Mouse (Mus musculus) thymus, postnatal 36 days (tissue): ENCODE results near the gene Fbxo27.
"Not testable (repeated sequence)": the region's sequence is repeated elsewhere in the genome, so short reads cannot be mapped to it uniquely, and the experiment has no call there.

ENCODE experiments used
- DNase-seq, 2 experiments: peaks; one replicate each; pipeline ENCODE4 v3.0.0; 2022; ENCODE audit warnings: mixed read lengths in 2 of 2

Gene Fbxo27

DNA sequence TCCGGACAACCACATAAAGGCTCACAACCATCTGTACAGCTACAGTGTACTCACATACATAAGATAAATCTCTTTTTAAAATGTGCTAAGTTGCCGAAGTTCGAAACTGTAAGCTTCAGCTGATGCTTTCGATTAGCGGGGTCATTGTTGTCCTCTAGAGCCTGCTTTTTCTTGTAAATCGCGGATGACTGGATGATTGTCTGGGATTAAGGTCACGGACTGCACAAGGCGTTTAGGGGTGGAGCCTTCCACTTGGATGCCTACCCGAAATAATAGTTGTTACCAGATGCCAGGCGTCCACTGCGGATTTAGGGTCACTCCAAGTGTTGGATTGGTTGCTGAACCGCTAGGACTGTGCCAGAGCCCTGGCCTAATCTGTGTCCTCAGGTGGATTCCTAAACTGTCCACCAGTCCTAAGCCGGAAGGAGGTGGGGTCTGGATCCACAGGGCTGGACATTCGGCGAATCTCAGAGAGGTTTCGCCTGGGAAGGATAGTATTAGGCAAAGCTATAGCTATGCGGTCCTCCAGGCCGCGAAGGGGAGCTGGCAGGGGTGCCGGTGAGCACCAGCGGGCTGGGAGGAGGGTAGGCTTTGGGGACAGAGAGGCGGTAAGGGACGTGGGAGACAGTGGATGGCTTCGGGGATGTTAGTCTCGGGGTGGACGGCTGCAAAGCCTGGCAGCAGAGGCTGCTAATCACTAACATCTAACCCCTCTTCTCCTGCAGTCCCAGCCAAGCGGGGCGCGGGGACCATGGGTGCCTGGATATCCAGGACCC is at the start of gene Fbxo27:
Gene Fbxo27, plus strand, starts transcription at position 305 of the 776 bp plus-strand sequence.
- DNase-seq = no peak

GRCm38 (mm10) chr7:28645366-28645765 is 47.3 kb upstream of the Fbxo27 start:
- no peak for DNase-seq

- no peak for DNase-seq
Measured at GRCm38 (mm10) chr7:28645947-28646475, 46.6 kb upstream of the Fbxo27 start.

- DNase-seq = peak; percentile 17 to 23
Measured at GRCm38 (mm10) chr7:28647016-28647415, 45.6 kb upstream of the Fbxo27 start.

DNA sequence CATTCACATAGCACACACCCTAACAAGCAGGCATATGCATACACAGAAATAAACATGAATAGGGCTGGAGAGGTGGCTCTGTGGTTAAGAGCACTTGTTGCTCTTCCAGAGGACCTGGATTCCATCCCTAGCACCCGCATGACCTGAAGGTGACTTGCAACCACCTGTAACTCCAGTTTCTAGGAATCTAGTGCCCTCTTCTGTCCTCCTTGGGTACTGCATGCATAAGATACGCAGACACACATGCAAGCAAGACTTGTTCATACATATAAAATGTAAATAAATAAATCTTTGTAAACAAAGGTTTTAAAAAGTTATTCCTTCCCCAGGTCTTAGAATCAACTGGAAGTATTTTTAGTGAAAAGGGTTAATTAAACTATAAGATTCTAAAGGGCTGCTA is 41.5 kb upstream of the Fbxo27 start:
- no peak for DNase-seq

DNA sequence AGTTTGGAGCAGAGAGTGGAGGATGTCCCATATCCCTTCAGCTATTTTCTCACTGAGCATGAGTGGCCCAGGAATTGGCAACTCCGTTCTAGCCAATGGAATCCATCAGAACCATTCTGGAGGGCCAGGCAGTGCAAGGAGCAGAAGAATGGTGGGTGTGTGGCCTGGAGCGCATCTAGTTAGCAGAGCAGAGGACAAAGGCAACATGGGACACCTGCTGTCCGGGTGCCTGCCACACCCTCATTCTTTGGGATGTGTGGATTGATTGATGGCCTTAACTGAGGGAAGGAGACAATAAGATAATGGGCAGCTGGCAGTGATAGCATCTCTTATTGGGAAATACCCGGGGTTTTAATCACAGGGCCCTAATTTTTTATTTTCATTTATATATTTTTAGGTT is 36.2 kb upstream of the Fbxo27 start:
- DNase-seq = no peak

DNA sequence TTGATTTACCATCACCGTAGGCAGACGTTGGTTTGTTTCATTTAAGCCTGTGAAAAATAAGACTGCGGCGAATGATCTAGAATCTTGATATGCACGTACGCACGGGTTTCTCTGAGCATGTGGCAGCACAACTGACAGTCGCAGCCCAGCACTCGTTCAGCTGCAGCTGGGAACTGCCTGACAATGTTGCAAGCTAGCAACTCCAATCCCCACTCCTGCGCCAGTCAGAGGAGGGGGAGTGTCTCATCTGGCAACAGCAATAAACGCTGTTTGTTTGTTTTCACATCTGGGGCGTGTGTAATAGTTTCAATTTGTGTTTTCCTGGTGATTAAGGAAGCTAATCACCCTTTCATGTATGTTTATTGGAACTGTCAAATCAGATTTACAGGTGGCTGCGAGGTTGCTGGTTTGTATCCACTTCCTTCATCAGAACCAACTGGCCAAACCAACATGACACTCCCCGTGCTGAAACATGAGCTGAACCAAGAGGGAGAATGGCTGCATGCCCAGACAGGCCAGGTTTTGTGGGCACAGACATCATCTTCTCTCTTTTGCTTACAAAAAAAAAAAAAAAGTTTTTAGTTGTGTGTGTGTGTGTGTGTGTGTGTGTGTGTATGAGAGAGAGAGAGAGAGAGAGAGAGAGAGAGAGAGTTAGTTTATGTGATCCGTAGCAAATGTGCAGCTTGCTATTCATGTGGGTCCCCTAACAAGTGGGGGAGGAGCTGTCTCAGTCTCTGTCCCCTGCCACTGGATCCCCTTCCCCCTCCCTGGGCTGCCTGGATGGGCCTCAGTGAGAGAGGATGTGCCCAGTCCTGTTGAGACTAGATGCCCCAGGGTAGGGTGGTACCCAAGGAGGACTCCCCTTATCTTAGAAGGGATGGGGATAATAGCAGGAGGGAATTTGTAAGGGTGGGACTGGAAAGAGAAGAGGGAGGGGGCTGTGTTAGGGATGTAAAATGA is 26.7 kb upstream of the Fbxo27 start:
- DNase-seq = peak; percentile 27 to 39

DNA sequence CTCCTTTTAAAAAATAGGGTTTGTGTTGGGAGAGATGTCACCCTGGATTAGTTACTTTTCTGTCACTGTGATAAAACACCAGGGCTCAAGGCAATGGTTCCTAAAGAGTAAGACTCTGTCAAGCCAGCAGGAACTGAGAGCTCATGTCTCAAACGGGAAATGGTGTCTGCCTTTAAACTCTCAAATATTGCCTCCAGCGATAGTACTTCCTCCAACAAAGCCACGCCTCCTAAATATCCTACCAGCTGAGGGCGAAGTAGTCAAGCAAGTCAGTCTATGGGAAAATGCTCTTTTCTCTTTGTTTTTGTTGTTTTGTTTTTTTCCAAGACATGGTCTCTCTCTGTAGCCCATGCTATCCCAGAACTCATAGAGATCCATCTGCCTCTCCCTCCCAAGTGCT is 21.5 kb upstream of the Fbxo27 start:
- peak; percentile 27 to 55 for DNase-seq

DNA sequence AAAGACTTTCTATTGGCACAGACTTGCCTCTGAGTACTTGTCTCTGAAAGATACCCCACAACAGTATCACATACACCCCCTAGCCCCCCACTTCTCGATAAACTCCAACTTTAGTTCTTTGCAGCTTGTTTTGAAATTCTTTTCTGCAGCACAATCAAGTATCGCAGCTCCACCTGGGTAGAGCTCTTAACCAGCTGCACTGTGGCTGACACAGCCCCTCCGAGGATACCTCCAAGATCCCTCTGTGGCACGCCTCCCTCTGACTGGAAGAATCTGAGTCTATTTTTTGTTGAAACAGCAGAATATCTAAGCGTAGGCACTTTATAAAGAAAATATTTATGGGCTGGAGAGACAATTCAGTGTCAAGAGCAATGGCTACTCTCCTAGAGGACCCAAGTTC is 20.4 kb upstream of the Fbxo27 start:
- peak in 1 of 2 experiments; percentile 9 for DNase-seq

GRCm38 (mm10) chr7:28672786-28673185 is 19.9 kb upstream of the Fbxo27 start:
- not testable (repeated sequence) for DNase-seq

DNA sequence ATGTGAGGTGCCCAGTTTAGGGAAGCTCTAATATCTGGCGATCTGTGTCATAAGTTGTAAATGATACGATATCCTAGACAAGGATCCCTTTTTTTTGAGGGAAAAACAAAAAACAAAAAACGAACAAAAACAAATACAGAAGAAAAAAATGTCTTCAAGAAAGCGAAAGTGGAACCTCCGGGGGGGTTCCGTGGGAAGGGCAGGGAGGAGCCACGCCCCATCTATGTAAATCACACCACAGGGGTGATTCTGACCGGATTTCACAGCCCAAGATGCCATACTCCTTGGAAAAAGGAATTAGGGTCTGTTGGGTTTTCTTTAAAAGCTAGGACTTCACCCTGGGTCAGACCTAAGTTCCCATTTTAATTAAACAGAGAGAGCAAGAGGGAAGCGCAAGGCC is 17.7 kb upstream of the Fbxo27 start:
- no peak for DNase-seq

GRCm38 (mm10) chr7:28675746-28676145 is 16.9 kb upstream of the Fbxo27 start:
- no peak for DNase-seq

DNA sequence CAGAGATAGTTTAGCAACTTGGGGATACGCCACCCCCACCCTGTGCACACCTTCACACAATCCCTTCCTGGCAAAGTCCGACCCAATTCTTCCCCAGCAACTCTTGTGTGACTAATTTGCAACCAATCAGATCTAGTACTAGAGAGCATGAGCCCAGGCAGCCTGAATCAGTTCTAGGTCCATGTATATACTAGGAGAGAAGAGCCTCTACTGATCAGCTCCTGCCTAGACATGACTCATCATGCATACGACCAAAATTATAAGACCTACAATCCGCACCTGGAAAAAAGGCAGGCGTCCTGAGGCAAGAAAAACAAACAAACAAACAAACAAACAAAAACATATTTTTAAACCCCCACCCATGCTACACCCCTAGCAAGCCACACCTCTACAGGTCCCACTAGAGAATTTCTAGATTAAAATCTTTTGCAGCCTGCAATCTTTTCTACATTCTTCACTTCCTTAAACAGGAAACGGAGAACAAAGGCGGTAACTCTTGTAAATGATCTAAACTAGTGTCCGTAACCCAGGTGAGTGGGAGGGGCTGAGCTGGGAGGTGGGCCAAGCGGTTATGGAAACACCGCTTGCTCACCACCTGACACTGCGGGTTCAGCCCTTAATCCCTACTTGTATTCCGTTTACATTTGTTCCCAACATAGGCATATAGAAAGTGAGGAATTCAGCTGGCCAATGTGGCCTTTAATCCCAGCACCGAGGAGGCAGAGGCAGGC is 15.7 kb upstream of the Fbxo27 start:
- peak; percentile 21 to 45 for DNase-seq

GRCm38 (mm10) chr7:28677624-28678023 is 15.0 kb upstream of the Fbxo27 start:
- no peak for DNase-seq

DNA sequence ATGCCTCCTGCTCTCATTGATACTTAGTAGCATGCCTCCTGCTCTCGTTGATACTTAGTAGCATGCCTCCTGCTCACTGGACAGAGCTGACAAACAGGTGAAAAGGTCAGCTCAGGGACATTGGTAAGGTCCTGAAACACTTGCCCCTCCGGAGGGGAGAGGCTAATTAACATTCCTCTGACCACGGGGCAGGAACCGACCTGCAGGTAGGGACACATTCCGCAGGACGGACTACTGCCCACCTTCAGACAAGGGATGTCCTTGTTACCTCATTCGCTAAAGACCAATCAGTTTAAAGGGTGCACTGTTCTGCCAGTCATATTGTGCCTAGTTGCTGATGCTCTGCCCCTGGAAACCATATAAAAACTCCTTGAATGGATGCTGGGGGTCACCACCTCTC is 1.6 kb upstream of the Fbxo27 start:
- DNase-seq = no peak

- peak; percentile 86 to 91 for DNase-seq
Measured at GRCm38 (mm10) chr7:28693321-28693966, 795 bp downstream of the Fbxo27 start.

- peak; percentile 36 to 44 for DNase-seq
Measured at GRCm38 (mm10) chr7:28694423-28694822, 1.8 kb downstream of the Fbxo27 start.

DNA sequence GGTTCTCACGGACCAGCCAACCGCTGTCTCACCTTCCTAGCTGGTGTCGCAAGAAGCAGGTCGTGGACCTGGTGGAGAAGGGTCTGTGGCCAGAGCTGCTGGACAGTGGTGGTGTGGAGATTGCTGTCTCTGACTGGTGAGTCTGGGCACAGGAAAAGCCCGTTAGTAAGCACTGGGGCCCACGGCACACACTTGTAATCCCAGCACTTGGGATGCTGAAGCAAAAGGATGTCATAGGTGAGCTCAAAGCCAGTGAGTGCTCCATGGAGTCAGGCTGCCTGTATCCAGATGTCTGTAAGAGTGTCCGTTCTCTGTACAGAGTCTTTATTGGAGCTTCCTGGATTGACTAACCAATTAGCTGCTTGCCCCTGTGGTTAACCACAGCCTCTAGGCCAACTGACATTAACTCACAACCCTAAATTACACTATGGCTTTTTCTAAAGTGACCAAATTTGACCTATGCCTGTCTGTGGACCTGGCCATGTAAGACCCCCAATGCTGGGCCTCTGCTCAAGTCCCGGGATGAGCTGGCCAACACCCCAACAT is 2.4 kb downstream of the Fbxo27 start:
- DNase-seq = peak in 1 of 2 experiments; percentile 9

GRCm38 (mm10) chr7:28697277-28697676 is 4.6 kb downstream of the Fbxo27 start:
- DNase-seq = no peak

- DNase-seq = no peak
Measured at GRCm38 (mm10) chr7:28700269-28700668, 7.6 kb downstream of the Fbxo27 start.

- not testable (repeated sequence) for DNase-seq
Measured at GRCm38 (mm10) chr7:28701306-28701705, 8.7 kb downstream of the Fbxo27 start.
